Mouse (Mus musculus): ENCODE measurements around the gene Gm4881.

- TF ChIP-seq POLR2A (IDR thresholded peaks at IDR 0.05; ENCODE audit: extremely low read depth, insufficient read depth, low read length) (no peak), CTCF (IDR thresholded peaks at IDR 0.05; ENCODE audit: low read depth, low read length) (no peak)
Observed at GRCm38 (mm10) chr7:24907211-24907748, 37.0 kb downstream of the Gm4881 start.

Measured in liver, adult 2 months (tissue).